Mouse (Mus musculus) stomach, embryonic 14.5 days (tissue): Measurements from ENCODE around the gene Gm7697. TPM values are rescaled to one million over a fixed set of nuclear protein-coding genes. Genes with fewer than 3 reads are reported as not detected.
"Not testable (repeated sequence)": the region's sequence is repeated elsewhere in the genome, so short reads cannot be mapped to it uniquely, and the experiment has no call there.

Source experiments
- ATAC-seq: fragments of 200-750 bp; cut with Nextera tagmentation; 2 replicates; pipeline ENCODE4 v1.8.0; 2017; ENCODE audit warnings: low read depth, moderate TSS enrichment; ENCODE audit not compliant: insufficient number of reproducible peaks, insufficient read depth, low FRiP score
- H3K27ac ChIP-seq: fragments of 300-500 bp; sonication (generic); 2 replicates; pipeline ENCODE4 v1.5.1; 2014; ENCODE audit warnings: mild to moderate bottlenecking, low read length, moderate library complexity, mixed read lengths
- H3K27me3 ChIP-seq: fragments of 300-500 bp; sonication (generic); 2 replicates; pipeline ENCODE4 v1.6.1; 2014; ENCODE audit warnings: low read length, control low read depth, mixed read lengths; ENCODE audit not compliant: control insufficient read depth, insufficient read depth
- H3K36me3 ChIP-seq: fragments of 300-500 bp; sonication (generic); 2 replicates; pipeline ENCODE4 v1.6.1; 2014; ENCODE audit warnings: mild to moderate bottlenecking, control low read depth, low read length, moderate library complexity, mixed read lengths; ENCODE audit not compliant: control insufficient read depth, insufficient read depth
- H3K4me1 ChIP-seq: fragments of 300-500 bp; sonication (generic); 2 replicates; pipeline ENCODE4 v1.6.1; 2014; ENCODE audit warnings: low read length, control low read depth, mixed read lengths; ENCODE audit not compliant: control insufficient read depth, insufficient read depth
- H3K4me2 ChIP-seq: fragments of 300-500 bp; sonication (generic); replicated peaks from 2 replicates; pipeline ENCODE4 v1.6.1; 2014; ENCODE audit warnings: low read depth, low read length, control low read depth
- H3K4me3 ChIP-seq: fragments of 300-500 bp; sonication (generic); 2 replicates; pipeline ENCODE4 v1.5.1; 2014; ENCODE audit warnings: low read depth, low read length, control low read depth
- H3K9ac ChIP-seq: fragments of 300-500 bp; sonication (generic); replicated peaks from 2 replicates; pipeline ENCODE4 v1.6.1; 2014; ENCODE audit warnings: low read depth, mild to moderate bottlenecking, control low read depth, low read length, moderate library complexity, mixed read lengths
- H3K9me3 ChIP-seq: fragments of 300-500 bp; sonication (generic); 2 replicates; pipeline ENCODE4 v1.6.1; 2016; ENCODE audit warnings: low read depth, low read length, control low read depth; ENCODE audit not compliant: control insufficient read depth
- WGBS: fragments of 180-500 bp; shearing (Covaris S2); extraction: QIAGEN DNeasy Blood & Tissue Kit; methylation state at CpG from one replicate; pipeline ENCODE4 v1.1.7; 2014; 5-methylcytosine and 5-hydroxymethylcytosine counted together
- polyA plus RNA-seq: library from polyadenylated mRNA; unstranded; fragments of >200 nt; fragmentation: Nextera tagmentation; extraction: Ambion mirVana; gene quantifications from 2 replicates; pipeline ENCODE4 v1.2.1, GENCODE M21; 2014

The Gm7697 gene
- not detected in 2 replicates for polyA plus RNA-seq

DNA sequence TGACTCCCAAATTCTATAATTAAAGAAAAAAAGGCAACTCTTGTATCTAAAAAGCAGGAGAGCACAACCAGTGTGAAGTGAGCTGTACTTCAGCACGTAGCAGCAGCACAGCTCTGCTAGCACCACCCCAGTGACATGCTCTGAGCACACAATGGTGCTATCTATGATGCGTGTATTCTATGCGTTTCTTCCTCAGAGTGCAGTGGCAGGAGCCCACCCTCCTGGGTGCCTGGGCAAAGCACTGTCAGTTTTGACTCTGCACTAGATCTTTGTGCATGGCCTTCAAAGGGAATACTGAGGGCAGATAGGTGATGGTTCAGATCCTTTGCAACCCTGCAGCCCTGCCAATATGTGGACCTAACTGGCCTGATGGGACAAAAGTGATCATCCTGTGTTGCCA, at the start of gene Gm7697:
Gm7697 (minus strand) TSS at position 101 of the 400 bp plus-strand sequence.
- not testable (repeated sequence) for H3K4me3 ChIP-seq, ATAC-seq, H3K9ac ChIP-seq, H3K4me1 ChIP-seq, H3K9me3 ChIP-seq, H3K36me3 ChIP-seq, H3K27ac ChIP-seq, H3K27me3 ChIP-seq, H3K4me2 ChIP-seq
- 81% methylated on average over 1 of the region's 3 CpGs for WGBS

DNA sequence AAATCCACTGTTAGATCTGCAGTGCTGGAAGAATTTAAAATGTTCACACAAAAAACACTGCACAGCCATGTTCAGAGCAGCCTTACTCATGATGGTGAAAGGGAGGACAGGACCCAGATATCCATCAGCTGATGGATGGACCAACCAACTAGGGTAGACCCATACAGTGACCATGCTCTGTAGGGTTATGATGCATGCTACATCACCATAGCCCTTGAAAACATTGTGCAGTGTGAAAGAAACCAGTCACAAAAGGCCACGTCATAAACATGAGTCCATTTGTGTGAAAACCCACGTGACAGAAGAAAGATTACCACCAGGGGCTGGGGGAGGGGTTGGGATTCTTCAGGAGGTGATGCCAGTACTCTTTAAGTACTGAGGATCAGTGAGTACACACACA, 28.5 kb upstream of the Gm7697 start:
- not testable (repeated sequence) for H3K4me1 ChIP-seq, H3K36me3 ChIP-seq, H3K9me3 ChIP-seq, H3K4me3 ChIP-seq, H3K9ac ChIP-seq, H3K27ac ChIP-seq, H3K27me3 ChIP-seq, H3K4me2 ChIP-seq, ATAC-seq
- 53% methylated on average over 2 of the region's 2 CpGs for WGBS

DNA sequence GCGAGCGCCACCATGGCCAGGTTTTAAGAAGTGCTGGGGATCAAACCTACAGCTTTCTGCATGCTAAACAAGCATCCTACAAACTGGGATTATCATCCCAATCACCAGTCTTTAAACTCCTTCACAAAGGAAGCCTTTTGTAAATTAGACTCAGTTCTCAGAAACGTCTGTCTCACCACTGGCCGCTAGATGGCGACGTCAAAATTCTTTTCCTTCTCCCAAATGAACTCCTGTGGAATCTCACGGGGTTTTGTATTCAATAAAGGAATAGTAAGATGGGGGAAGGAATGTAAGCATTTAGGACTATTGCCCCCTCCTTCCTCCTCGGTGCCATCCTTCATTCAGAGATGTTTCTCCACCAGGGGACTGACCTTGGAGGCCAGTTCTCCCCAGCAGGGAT, 26.8 kb upstream of the Gm7697 start:
- not testable (repeated sequence) for H3K4me3 ChIP-seq
- 6% methylated on average over 8 of the region's 8 CpGs for WGBS

DNA sequence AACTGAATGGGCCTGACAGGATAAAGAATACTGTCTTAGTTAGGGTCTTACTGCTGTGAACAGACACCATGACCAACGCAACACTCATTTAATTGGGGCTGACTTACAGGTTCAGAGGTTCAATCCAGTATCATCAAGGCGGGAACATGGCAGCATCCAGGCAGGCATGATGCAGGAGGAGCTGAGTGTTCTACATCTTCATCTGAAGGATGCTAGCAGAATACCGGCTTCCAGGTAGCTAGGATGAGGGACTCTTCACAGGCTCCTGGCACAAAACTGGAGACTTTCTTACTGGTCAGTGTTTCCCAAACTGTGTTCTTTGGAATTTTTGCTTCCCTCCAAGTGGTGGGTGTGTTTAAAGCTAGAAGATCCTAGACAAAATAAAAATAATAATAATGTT, 25.3 kb upstream of the Gm7697 start:
- 97% methylated on average over 3 of the region's 3 CpGs for WGBS
- H3K36me3 ChIP-seq, H3K9me3 ChIP-seq, H3K4me3 ChIP-seq, H3K4me2 ChIP-seq, ATAC-seq, H3K9ac ChIP-seq, H3K27ac ChIP-seq, H3K27me3 ChIP-seq, H3K4me1 ChIP-seq: not testable (repeated sequence)

More for the DNA sequence above, 26.8 kb upstream of the Gm7697 start:
- not testable (repeated sequence) for H3K4me1 ChIP-seq, H3K36me3 ChIP-seq, H3K4me2 ChIP-seq, H3K9ac ChIP-seq, ATAC-seq, H3K27me3 ChIP-seq, H3K9me3 ChIP-seq, H3K27ac ChIP-seq

DNA sequence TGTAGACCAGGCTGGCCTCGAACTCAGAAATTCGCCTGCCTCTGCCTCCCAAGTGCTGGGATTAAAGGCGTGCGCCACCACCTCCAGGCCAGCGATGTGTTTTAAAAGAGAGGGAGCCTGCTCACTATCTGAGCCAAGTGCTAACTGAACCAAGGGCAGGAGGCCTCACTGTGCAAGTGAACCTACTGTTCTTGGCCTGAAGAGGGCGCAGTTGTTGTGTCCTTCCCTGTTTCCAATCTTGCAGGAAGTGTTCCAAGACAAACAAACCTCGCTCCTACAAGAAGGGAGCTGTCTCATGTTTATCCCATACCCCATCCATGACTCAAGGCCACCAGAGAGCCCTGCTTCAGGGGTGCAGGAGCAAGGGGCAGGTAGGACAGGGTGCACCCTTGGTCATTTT, 24.4 kb upstream of the Gm7697 start:
- not testable (repeated sequence) for H3K36me3 ChIP-seq, ATAC-seq, H3K9ac ChIP-seq, H3K9me3 ChIP-seq, H3K4me1 ChIP-seq, H3K4me3 ChIP-seq, H3K4me2 ChIP-seq, H3K27ac ChIP-seq, H3K27me3 ChIP-seq
- 69% methylated on average over 7 of the region's 7 CpGs for WGBS

DNA sequence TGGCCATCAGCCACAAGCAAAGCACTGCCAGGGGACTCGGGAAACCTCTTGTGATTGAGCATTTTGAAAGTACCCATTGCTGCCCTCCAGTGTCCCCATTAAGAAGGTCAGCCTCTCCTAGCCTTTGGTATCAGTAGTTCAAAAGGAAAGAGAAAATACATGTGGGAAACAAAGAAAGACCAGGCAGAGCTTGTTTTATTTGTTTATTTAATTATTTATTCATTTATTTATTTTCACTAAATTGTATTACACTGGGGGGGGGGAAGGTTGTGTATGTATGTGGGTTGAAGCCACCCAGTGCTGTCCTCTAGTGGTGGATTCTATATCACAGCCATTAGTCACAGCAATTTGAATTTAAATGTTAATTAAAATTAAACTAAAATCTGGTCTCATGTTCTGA, 22.2 kb upstream of the Gm7697 start:
- ATAC-seq, H3K36me3 ChIP-seq, H3K27me3 ChIP-seq, H3K4me3 ChIP-seq, H3K4me2 ChIP-seq, H3K27ac ChIP-seq, H3K9ac ChIP-seq, H3K9me3 ChIP-seq, H3K4me1 ChIP-seq: not testable (repeated sequence)
- WGBS = no CpG with 5 or more reads among the region's 1 CpGs

DNA sequence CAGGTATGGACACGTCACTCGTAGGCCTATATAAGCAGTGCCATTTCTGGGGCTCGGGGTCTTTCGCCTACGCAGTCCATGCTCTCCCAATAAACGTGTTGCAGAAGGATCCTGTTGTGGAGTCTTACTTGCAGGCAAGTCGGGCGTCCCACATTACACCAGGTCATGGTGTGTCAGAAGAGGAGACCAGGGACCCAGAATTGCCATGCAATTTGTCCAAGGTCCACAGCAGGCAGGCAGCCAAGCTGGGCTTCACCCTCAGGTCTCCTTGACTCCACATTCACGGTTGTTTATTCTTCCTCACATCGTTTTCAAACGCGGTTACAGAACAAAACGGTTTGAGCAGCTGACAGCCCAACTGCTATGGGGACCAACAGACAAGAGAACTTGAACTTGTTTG, 21.7 kb upstream of the Gm7697 start:
- H3K9ac ChIP-seq, H3K27me3 ChIP-seq, H3K9me3 ChIP-seq, H3K27ac ChIP-seq, H3K4me3 ChIP-seq, H3K4me1 ChIP-seq, H3K36me3 ChIP-seq, H3K4me2 ChIP-seq, ATAC-seq: not testable (repeated sequence)
- WGBS = 83% methylated on average over 13 of the region's 13 CpGs

DNA sequence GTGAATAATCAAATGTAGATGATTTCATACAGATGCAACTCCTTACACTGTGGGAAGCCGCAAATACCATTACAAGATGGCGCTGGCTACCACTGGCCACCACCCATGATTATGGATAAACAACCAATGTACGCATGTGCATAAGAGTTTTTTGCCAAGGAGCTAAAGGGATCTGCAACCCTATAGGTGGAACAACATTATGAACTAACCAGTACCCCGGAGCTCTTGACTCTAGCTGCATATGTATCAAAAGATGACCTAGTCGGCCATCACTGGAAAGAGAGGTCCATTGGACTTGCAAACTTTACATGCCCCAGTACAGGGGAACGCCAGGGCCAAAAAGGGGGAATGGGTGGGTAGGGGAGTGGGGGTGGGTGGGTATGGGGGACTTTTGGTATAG, 21.2 kb upstream of the Gm7697 start:
- H3K4me3 ChIP-seq, H3K27me3 ChIP-seq, H3K4me2 ChIP-seq, ATAC-seq, H3K36me3 ChIP-seq, H3K9me3 ChIP-seq, H3K4me1 ChIP-seq, H3K9ac ChIP-seq, H3K27ac ChIP-seq: not testable (repeated sequence)
- 88% methylated on average over 5 of the region's 6 CpGs for WGBS

DNA sequence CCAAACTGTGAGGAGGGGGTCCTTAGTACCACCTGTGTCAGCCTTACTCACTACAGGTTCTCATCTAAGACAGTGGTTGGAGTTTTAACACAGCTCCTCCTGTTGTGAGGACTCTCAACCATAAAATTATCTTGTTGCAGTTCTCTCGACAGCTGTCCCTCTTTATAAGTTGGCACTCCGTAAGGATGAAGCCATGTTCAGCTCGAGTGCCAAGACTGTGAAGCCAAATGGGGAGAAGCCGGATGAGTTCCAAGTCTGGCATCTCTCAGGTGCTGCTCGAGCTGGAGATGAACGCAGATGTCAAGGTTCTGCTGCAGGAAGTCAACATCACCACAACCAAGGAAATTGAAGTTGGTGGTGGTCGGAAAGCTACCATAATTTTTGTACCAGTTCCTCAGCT, 18.0 kb upstream of the Gm7697 start:
- WGBS = 88% methylated on average over 6 of the region's 7 CpGs
- not testable (repeated sequence) for H3K27ac ChIP-seq, H3K9ac ChIP-seq, H3K4me2 ChIP-seq, H3K4me1 ChIP-seq, ATAC-seq, H3K27me3 ChIP-seq, H3K9me3 ChIP-seq, H3K4me3 ChIP-seq, H3K36me3 ChIP-seq
